In the genomic region with DNA sequence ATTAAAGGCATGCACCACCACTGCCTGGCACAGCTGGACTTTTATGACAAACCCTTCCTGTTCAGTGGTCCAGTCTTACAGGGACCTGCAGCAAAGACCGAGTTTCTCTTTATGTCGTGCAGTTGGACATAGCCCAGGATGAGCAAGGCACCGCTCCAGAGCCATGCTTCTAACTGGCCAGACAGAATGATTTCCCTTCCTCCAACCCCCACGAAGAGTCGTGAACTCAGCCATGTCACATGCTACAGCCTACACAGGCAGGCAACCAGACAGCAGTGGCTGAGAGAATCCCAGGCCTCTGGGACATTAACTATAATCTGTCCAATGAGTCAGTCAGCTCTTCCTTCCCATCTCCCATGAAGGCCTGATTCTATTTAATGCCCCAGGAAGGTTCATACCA, we compare ENCODE assay signal across 16 mouse cellular contexts.
DNase-seq lines count a peak whose midpoint lies in the region; ATAC-seq and TF ChIP-seq lines count a peak whose summit lies in the region.
"Had no signal": no experiment of that assay in that cellular context is flagged by ENCODE, and none has a peak within 500 bp of the region (broad histone marks: within the 10 kb centered on the region; RNA-seq: fewer than 3 reads in every experiment).

No protein-coding gene starts in this region.

- no peaks in the 10 kb centered on the region for H3K27me3 ChIP-seq in Patski
- H3K27me3 ChIP-seq: heart, embryonic 15.5 days; hindbrain, embryonic 15.5 days; liver, embryonic 13.5 days had no signal

- in situ Hi-C loops in Patski (cut with MboI; ENCODE audit: low pct_unique_long_range_greater_than_20kb) = no loop called here

- ATAC-seq in Patski = peak; percentile 32
- ATAC-seq: forebrain, postnatal 0 days; midbrain, embryonic 15.5 days had no signal

- POLR2A ChIA-PET in Patski (lab: Charles Lee) = interaction anchor here (0.7 kb wide), 1 partner anchor 380 kb away, joined by 3 read pairs; no protein-coding TSS in a partner anchor

- DNase-seq in cerebellum, adult 9-10 months = peak; percentile 43
- no peak for DNase-seq in cerebellum, postnatal 4 days (ENCODE audit: low spot score in 2 of 2)
- peak; percentile 22 for DNase-seq in kidney, adult 9 months
- no peak for DNase-seq in kidney, adult 18-20 months
- peak; percentile 83 for DNase-seq in Patski (ENCODE audit: low read depth, low spot score)
- DNase-seq in kidney, postnatal 10 days = peak; percentile 61
- DNase-seq in thymus, adult 18-20 months = no peak
- DNase-seq in left cerebral cortex, adult 11 months (ENCODE audit: low spot score) = no peak
- DNase-seq: B cell, adult 2 months; forebrain, postnatal 0 days; gastrocnemius, postnatal 36 days; left cerebral cortex, postnatal 4 days; liver, embryonic 13.5 days had no signal

- CTCF ChIA-PET in Patski (lab: Charles Lee) = interaction anchor here (0.8 to 1.4 kb wide), 3 partner anchors 10 to 52 kb away, joined by 3 read pairs; no protein-coding TSS in a partner anchor

- TF ChIP-seq CTCF in Patski (IDR thresholded peaks at IDR 0.05) = no peak

Comparison
In these comparisons a context has a peak if more than half of its experiments do, and no peak if none do; other contexts are left out.
1. DNase-seq: peak in cerebellum, adult 9-10 months (single experiment), kidney, adult 9 months (single experiment), Patski (single experiment) and kidney, postnatal 10 days (single experiment); none in cerebellum, postnatal 4 days (0 of 2), kidney, adult 18-20 months (single experiment), thymus, adult 18-20 months (0 of 2) and left cerebral cortex, adult 11 months (single experiment).